Mouse (Mus musculus): Measurements from ENCODE around the gene Slc25a29.

DNA sequence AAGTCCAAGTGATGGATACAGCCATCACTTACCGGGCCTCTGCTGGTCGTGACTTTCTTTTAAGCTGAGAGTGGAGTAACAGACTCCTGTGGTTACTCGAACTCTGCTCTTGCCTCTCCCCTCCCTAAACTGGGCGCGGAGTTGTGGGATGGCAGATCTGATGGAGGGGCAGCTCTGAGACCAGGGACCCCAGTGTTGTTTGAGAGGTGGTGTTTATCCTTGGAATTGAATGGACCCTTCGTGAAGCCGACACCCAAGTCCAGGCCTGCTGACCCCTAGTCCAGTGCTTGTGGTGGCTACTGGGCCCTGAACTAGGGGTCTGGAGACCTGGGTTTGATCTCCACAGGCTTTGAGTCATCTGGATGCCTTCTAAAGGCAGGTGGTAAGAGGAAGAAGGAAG lies 1.0 kb upstream of the Slc25a29 start:
- no peak for TF ChIP-seq CTCF (IDR thresholded peaks at IDR 0.05; ENCODE audit: low read depth)
- no peak for TF ChIP-seq EP300 (optimal IDR thresholded peaks at IDR 0.05)

Data from stomach, postnatal 0 days (tissue).